Mouse (Mus musculus): ENCODE measurements at regions not wholly inside any gene's neighbourhood (a gene's known extent, or its start where the extent isn't known, plus 50 kb on each side); places are given as distances from the start of the nearest gene placed in this dataset.
"Not testable (repeated sequence)": the region's sequence is repeated elsewhere in the genome, so short reads cannot be mapped to it uniquely, and the experiment has no call there.

DNA sequence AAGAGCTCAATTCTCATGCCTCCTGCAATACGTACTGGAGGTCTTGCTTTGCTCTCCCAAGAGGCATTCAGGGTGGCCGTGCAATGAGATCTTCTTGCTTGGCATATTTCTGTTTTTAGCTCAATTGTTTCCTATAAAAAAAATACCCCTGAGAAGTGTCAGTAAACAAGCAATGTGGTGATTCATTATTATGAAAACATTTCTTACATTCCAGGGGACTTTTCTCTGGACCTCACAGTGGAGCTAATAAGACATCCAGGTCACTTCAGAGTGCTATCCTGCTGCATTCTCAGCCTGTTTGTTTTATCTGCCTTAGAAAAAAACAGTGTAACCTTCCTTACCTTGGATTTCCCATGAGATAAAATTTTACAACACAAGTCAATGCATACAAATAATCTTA is 532.0 kb downstream of the Dad1 start:
- H3K27me3 ChIP-seq (ENCODE audit: control insufficient read depth, insufficient read depth, low read length); DNase-seq (ENCODE audit: low spot score); H3K9me3 ChIP-seq (ENCODE audit: control insufficient read depth, low read length); H3K27ac ChIP-seq; H3K9ac ChIP-seq; H3K4me1 ChIP-seq (replicated peaks; ENCODE audit: control insufficient read depth, insufficient read depth, low read length); ATAC-seq (ENCODE audit: low FRiP score); H3K4me3 ChIP-seq (replicated peaks; ENCODE audit: low read length); H3K4me2 ChIP-seq (replicated peaks); H3K36me3 ChIP-seq (replicated peaks; ENCODE audit: control insufficient read depth, insufficient read depth): not testable (repeated sequence)
- WGBS: 59% methylated on average over 2 of the region's 2 CpGs

DNA sequence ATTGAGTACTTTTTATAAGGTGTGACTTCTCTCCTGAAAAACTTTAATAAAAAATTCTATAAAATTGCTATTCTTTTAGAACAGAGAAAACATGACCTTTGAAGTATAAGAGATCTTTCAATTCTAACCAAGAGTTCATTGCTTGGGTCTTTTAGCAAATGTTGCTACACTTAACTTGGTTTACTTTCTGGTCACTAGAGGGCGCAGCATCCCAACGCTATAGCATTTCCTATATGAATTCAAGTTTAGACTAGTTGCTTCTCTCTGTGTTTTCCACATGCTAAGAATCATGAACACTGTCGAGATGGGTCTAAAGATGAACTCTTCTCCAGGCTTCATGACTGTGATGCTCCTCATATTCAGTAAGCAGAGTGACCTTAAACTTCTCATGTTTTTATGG is 544.3 kb downstream of the Dad1 start:
- H3K36me3 ChIP-seq (replicated peaks; ENCODE audit: control insufficient read depth, insufficient read depth); H3K4me2 ChIP-seq (replicated peaks); H3K4me1 ChIP-seq (replicated peaks; ENCODE audit: control insufficient read depth, insufficient read depth, low read length); H3K4me3 ChIP-seq (replicated peaks; ENCODE audit: low read length); H3K27ac ChIP-seq; H3K9ac ChIP-seq; H3K27me3 ChIP-seq (ENCODE audit: control insufficient read depth, insufficient read depth, low read length); ATAC-seq (ENCODE audit: low FRiP score); H3K9me3 ChIP-seq (ENCODE audit: control insufficient read depth, low read length): not testable (repeated sequence)
- 5% methylated on average over 3 of the region's 3 CpGs for WGBS
- peak; percentile 61 for DNase-seq (ENCODE audit: low spot score)

DNA sequence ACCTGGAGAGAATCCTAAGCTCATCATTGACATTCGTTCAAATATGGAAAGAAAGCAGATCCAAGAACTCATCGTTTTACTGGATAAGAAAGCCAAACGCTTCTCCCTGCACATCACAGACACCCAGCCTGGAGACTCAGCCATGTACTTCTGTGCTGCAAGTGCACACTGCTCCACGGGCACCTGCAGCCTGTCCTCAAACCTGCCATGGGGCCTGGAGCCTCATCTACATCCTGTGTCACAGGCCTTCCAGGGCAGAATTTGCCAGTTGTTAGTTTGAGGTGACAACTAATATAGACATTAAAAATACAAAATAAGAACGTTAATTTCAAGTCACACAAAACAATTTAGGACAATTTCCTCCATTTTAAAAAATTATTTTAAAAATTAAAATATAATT is 549.6 kb downstream of the Dad1 start:
- H3K27ac ChIP-seq; H3K9ac ChIP-seq; H3K4me1 ChIP-seq (replicated peaks; ENCODE audit: control insufficient read depth, insufficient read depth, low read length); ATAC-seq (ENCODE audit: low FRiP score); H3K27me3 ChIP-seq (ENCODE audit: control insufficient read depth, insufficient read depth, low read length); H3K36me3 ChIP-seq (replicated peaks; ENCODE audit: control insufficient read depth, insufficient read depth); H3K4me3 ChIP-seq (replicated peaks; ENCODE audit: low read length); DNase-seq (ENCODE audit: low spot score); H3K9me3 ChIP-seq (ENCODE audit: control insufficient read depth, low read length); H3K4me2 ChIP-seq (replicated peaks): not testable (repeated sequence)
- WGBS: 83% methylated on average over 5 of the region's 5 CpGs

- not testable (repeated sequence) for DNase-seq (ENCODE audit: low spot score); H3K9ac ChIP-seq; H3K27me3 ChIP-seq (ENCODE audit: control insufficient read depth, insufficient read depth, low read length); H3K4me3 ChIP-seq (replicated peaks; ENCODE audit: low read length); H3K9me3 ChIP-seq (ENCODE audit: control insufficient read depth, low read length); H3K4me2 ChIP-seq (replicated peaks); H3K4me1 ChIP-seq (replicated peaks; ENCODE audit: control insufficient read depth, insufficient read depth, low read length); H3K36me3 ChIP-seq (replicated peaks; ENCODE audit: control insufficient read depth, insufficient read depth); ATAC-seq (ENCODE audit: low FRiP score); H3K27ac ChIP-seq
- 21% methylated on average over 1 of the region's 1 CpGs for WGBS
Observed at GRCm38 (mm10) chr14:53703593-53703992, 550.3 kb downstream of the Dad1 start.

DNA sequence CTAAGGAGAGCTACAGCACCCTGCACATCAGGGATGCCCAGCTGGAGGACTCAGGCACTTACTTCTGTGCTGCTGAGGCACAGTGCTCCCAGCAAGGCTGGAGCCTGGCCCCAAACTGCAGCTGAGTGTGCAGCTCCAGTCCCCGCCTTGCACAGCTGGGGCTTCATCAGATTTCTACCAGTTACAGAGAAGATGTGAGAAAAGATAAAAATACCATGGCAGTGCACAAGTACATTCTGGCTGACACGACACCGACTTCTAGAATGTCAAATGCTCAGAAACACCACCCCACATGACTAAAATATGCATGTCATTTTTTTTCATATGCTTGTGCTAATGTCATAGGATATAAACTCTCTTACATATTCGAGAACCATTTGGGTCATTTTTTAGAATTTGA is 569.8 kb downstream of the Dad1 start:
- not testable (repeated sequence) for H3K27ac ChIP-seq; DNase-seq (ENCODE audit: low spot score); H3K4me2 ChIP-seq (replicated peaks); H3K9me3 ChIP-seq (ENCODE audit: control insufficient read depth, low read length); H3K4me3 ChIP-seq (replicated peaks; ENCODE audit: low read length); H3K9ac ChIP-seq; H3K4me1 ChIP-seq (replicated peaks; ENCODE audit: control insufficient read depth, insufficient read depth, low read length); H3K27me3 ChIP-seq (ENCODE audit: control insufficient read depth, insufficient read depth, low read length); H3K36me3 ChIP-seq (replicated peaks; ENCODE audit: control insufficient read depth, insufficient read depth); ATAC-seq (ENCODE audit: low FRiP score)
- 85% methylated on average over 4 of the region's 4 CpGs for WGBS

GRCm38 (mm10) chr14:53683361-53684015 is 570.4 kb downstream of the Dad1 start:
- H3K27me3 ChIP-seq (ENCODE audit: control insufficient read depth, insufficient read depth, low read length); H3K4me1 ChIP-seq (replicated peaks; ENCODE audit: control insufficient read depth, insufficient read depth, low read length); ATAC-seq (ENCODE audit: low FRiP score); H3K27ac ChIP-seq; H3K4me2 ChIP-seq (replicated peaks); H3K9me3 ChIP-seq (ENCODE audit: control insufficient read depth, low read length); H3K9ac ChIP-seq; H3K4me3 ChIP-seq (replicated peaks; ENCODE audit: low read length); DNase-seq (ENCODE audit: low spot score); H3K36me3 ChIP-seq (replicated peaks; ENCODE audit: control insufficient read depth, insufficient read depth): not testable (repeated sequence)
- 76% methylated on average over 9 of the region's 9 CpGs for WGBS

DNA sequence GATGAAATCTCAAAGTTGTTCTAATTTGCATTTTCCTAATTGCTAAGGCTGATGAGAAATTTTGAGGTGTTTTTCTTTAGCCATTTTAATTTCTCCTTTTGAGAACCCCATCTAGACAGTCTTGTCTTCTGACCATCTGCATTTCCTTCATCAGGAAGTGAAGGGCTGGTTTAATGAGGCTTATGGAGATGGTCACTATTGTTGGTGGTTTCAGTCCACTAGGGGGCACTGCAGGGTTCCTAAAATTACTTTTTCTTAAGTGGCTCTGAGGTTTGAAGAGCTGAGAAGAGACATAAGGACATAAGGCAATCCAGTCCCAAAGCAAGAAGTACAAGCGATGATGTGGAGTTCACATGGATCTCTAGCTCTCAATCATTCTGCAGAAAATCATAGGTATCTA is 571.2 kb downstream of the Dad1 start:
- ATAC-seq (ENCODE audit: low FRiP score); H3K4me3 ChIP-seq (replicated peaks; ENCODE audit: low read length); H3K4me1 ChIP-seq (replicated peaks; ENCODE audit: control insufficient read depth, insufficient read depth, low read length); H3K4me2 ChIP-seq (replicated peaks); H3K27ac ChIP-seq; H3K9me3 ChIP-seq (ENCODE audit: control insufficient read depth, low read length); DNase-seq (ENCODE audit: low spot score); H3K27me3 ChIP-seq (ENCODE audit: control insufficient read depth, insufficient read depth, low read length); H3K36me3 ChIP-seq (replicated peaks; ENCODE audit: control insufficient read depth, insufficient read depth); H3K9ac ChIP-seq: not testable (repeated sequence)
- 96% methylated on average over 1 of the region's 1 CpGs for WGBS

DNA sequence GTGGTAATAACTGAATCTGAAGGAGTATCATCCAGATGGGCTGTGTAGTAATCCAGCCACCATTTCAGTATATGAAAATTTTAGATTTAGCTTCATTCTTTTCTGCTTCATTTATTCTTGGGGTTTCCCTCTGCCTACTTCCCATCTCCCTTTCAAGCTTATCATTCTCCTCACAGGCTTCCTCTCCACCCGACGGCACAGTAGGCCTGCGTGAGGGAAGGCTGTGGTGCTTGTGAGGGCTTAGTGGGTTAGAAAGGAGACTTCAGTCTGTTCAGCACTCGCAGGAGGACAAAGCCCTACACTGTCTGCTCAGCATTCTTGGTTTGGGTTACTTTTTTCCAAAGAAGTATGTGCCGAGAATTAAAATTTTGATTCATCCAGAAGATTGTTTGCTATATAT is 572.6 kb downstream of the Dad1 start:
- not testable (repeated sequence) for H3K4me1 ChIP-seq (replicated peaks; ENCODE audit: control insufficient read depth, insufficient read depth, low read length); H3K36me3 ChIP-seq (replicated peaks; ENCODE audit: control insufficient read depth, insufficient read depth); ATAC-seq (ENCODE audit: low FRiP score); DNase-seq (ENCODE audit: low spot score); H3K27me3 ChIP-seq (ENCODE audit: control insufficient read depth, insufficient read depth, low read length); H3K9ac ChIP-seq; H3K4me2 ChIP-seq (replicated peaks); H3K27ac ChIP-seq; H3K9me3 ChIP-seq (ENCODE audit: control insufficient read depth, low read length); H3K4me3 ChIP-seq (replicated peaks; ENCODE audit: low read length)
- WGBS: 84% methylated on average over 5 of the region's 5 CpGs

GRCm38 (mm10) chr14:53665681-53666080 is 588.2 kb downstream of the Dad1 start:
- H3K27ac ChIP-seq; H3K9me3 ChIP-seq (ENCODE audit: control insufficient read depth, low read length); H3K4me1 ChIP-seq (replicated peaks; ENCODE audit: control insufficient read depth, insufficient read depth, low read length); H3K9ac ChIP-seq; H3K36me3 ChIP-seq (replicated peaks; ENCODE audit: control insufficient read depth, insufficient read depth); H3K4me2 ChIP-seq (replicated peaks); H3K4me3 ChIP-seq (replicated peaks; ENCODE audit: low read length); H3K27me3 ChIP-seq (ENCODE audit: control insufficient read depth, insufficient read depth, low read length): not testable (repeated sequence)
- ATAC-seq (ENCODE audit: low FRiP score) (peak; percentile 60; the same call in 1 of the 2 replicates), DNase-seq (ENCODE audit: low spot score) (peak; percentile 68)
- 23% methylated on average over 2 of the region's 2 CpGs for WGBS
